Mouse (Mus musculus): Measurements from ENCODE around the gene BC030870.

GRCm38 (mm10) chr8:65068473-65068819 is 60.9 kb downstream of the BC030870 start:
- TF ChIP-seq CTCF (IDR thresholded peaks at IDR 0.05; ENCODE audit: low read depth, low read length) (no peak), POLR2A (IDR thresholded peaks at IDR 0.05; ENCODE audit: extremely low read depth, insufficient read depth, low read length) (no peak)

Measured in liver, adult 2 months (tissue).